Mouse (Mus musculus): ENCODE data around the gene Mzf1. TPM values are rescaled to one million over a fixed set of nuclear protein-coding genes. Genes with fewer than 3 reads are reported as not detected.

Mzf1 gene
- polyA plus RNA-seq, 1 experiment from 2014 or later, result 0.93 TPM

GRCm38 (mm10) chr7:13033451-13034147 lies 21.0 kb downstream of the Mzf1 start:
- no peaks in the 10 kb centered on the region for H3K27me3 ChIP-seq (ENCODE audit: control insufficient read depth, insufficient read depth, low read length)
- H3K27ac ChIP-seq (replicated peaks), result peak overlapping the region; percentile 96
- DNase-seq (ENCODE audit: low spot score) (no peak), ATAC-seq (ENCODE audit: low FRiP score, low TSS enrichment) (no peak)
- H3K9me3 ChIP-seq (ENCODE audit: control insufficient read depth, low read length), result no peaks in the 10 kb centered on the region
- TF ChIP-seq EP300 (optimal IDR thresholded peaks at IDR 0.05) (no peak), CTCF (IDR thresholded peaks at IDR 0.05; ENCODE audit: low read depth) (no peak)
- peaks cover 6% of the 10 kb centered on the region; the same call in 1 of the 2 replicates for H3K4me1 ChIP-seq (replicated peaks; ENCODE audit: control insufficient read depth, insufficient read depth)
- peak overlapping the region; percentile 74 for H3K4me2 ChIP-seq (replicated peaks; ENCODE audit: low read depth)
- 31% methylated on average over 13 of the region's 13 CpGs for WGBS
- H3K9ac ChIP-seq (ENCODE audit: low read length), result peak overlapping the region; percentile 79
- peak overlapping the region; percentile 57 for H3K4me3 ChIP-seq (ENCODE audit: low read depth, low read length)
- peaks cover 36% of the 10 kb centered on the region for H3K36me3 ChIP-seq (ENCODE audit: control insufficient read depth, insufficient read depth, low read length)

- ATAC-seq (ENCODE audit: low FRiP score, low TSS enrichment), result no peak
- TF ChIP-seq EP300 (optimal IDR thresholded peaks at IDR 0.05) (no peak), CTCF (IDR thresholded peaks at IDR 0.05; ENCODE audit: low read depth) (no peak)
- H3K9ac ChIP-seq (ENCODE audit: low read length), result no peak overlapping the region
- no peaks in the 10 kb centered on the region for H3K9me3 ChIP-seq (ENCODE audit: control insufficient read depth, low read length)
- no peak overlapping the region for H3K4me3 ChIP-seq (ENCODE audit: low read depth, low read length)
- 87% methylated on average over 7 of the region's 7 CpGs for WGBS
- H3K4me2 ChIP-seq (replicated peaks; ENCODE audit: low read depth), result no peak overlapping the region
- no peak overlapping the region for H3K27ac ChIP-seq (replicated peaks)
- no peak for DNase-seq (ENCODE audit: low spot score)
- H3K4me1 ChIP-seq (replicated peaks; ENCODE audit: control insufficient read depth, insufficient read depth), result peaks cover 6% of the 10 kb centered on the region; the same call in 1 of the 2 replicates
- peaks cover 45% of the 10 kb centered on the region for H3K36me3 ChIP-seq (ENCODE audit: control insufficient read depth, insufficient read depth, low read length)
- no peaks in the 10 kb centered on the region for H3K27me3 ChIP-seq (ENCODE audit: control insufficient read depth, insufficient read depth, low read length)
These were observed 22.0 kb downstream of the Mzf1 start for GRCm38 (mm10) chr7:13032541-13032940.

- TF ChIP-seq EP300 (optimal IDR thresholded peaks at IDR 0.05), result no peak
- no peak for TF ChIP-seq CTCF (IDR thresholded peaks at IDR 0.05; ENCODE audit: low read depth)
- H3K27ac ChIP-seq (replicated peaks), result no peak overlapping the region
- ATAC-seq (ENCODE audit: low FRiP score, low TSS enrichment) (no peak), DNase-seq (ENCODE audit: low spot score) (no peak)
- no peak overlapping the region for H3K4me2 ChIP-seq (replicated peaks; ENCODE audit: low read depth)
- H3K27me3 ChIP-seq (ENCODE audit: control insufficient read depth, insufficient read depth, low read length), result no peaks in the 10 kb centered on the region
- H3K36me3 ChIP-seq (ENCODE audit: control insufficient read depth, insufficient read depth, low read length), result peaks cover 50% of the 10 kb centered on the region
- H3K4me1 ChIP-seq (replicated peaks; ENCODE audit: control insufficient read depth, insufficient read depth), result peaks cover 6% of the 10 kb centered on the region; the same call in 1 of the 2 replicates
- WGBS, result 80% methylated on average over 2 of the region's 2 CpGs
- H3K4me3 ChIP-seq (ENCODE audit: low read depth, low read length), result no peak overlapping the region
- H3K9ac ChIP-seq (ENCODE audit: low read length), result no peak overlapping the region
- H3K9me3 ChIP-seq (ENCODE audit: control insufficient read depth, low read length), result no peaks in the 10 kb centered on the region
These were observed 22.6 kb downstream of the Mzf1 start for GRCm38 (mm10) chr7:13031983-13032382.

GRCm38 (mm10) chr7:13031069-13031468 lies 23.5 kb downstream of the Mzf1 start:
- Histone ChIP-seq H3K4me3 (ENCODE audit: low read depth, low read length) (no peak overlapping the region), H3K27ac (replicated peaks) (no peak overlapping the region), H3K4me2 (replicated peaks; ENCODE audit: low read depth) (no peak overlapping the region), H3K9me3 (ENCODE audit: control insufficient read depth, low read length) (no peaks in the 10 kb centered on the region), H3K9ac (ENCODE audit: low read length) (no peak overlapping the region), H3K27me3 (ENCODE audit: control insufficient read depth, insufficient read depth, low read length) (no peaks in the 10 kb centered on the region), H3K4me1 (replicated peaks; ENCODE audit: control insufficient read depth, insufficient read depth) (no peaks in the 10 kb centered on the region; the same call in 1 of the 2 replicates), H3K36me3 (ENCODE audit: control insufficient read depth, insufficient read depth, low read length) (peaks cover 56% of the 10 kb centered on the region)
- no peak for ATAC-seq (ENCODE audit: low FRiP score, low TSS enrichment)
- whole genome bisulfite sequencing, result 69% methylated on average over 5 of the region's 5 CpGs
- no peak for TF ChIP-seq EP300 (optimal IDR thresholded peaks at IDR 0.05)
- TF ChIP-seq CTCF (IDR thresholded peaks at IDR 0.05; ENCODE audit: low read depth), result peak; percentile 69
- DNase-seq (ENCODE audit: low spot score), result no peak

GRCm38 (mm10) chr7:13028986-13029385 lies 25.6 kb downstream of the Mzf1 start:
- no peak overlapping the region for H3K27ac ChIP-seq (replicated peaks)
- 89% methylated on average over 4 of the region's 4 CpGs for WGBS
- no peak overlapping the region for H3K9ac ChIP-seq (ENCODE audit: low read length)

GRCm38 (mm10) chr7:13025511-13026112 lies 29.0 kb downstream of the Mzf1 start:
- peak overlapping the region; percentile 92 for H3K9ac ChIP-seq (ENCODE audit: low read length)
- DNase-seq (ENCODE audit: low spot score), result no peak
- no peak overlapping the region for H3K27ac ChIP-seq (replicated peaks)
- ATAC-seq (ENCODE audit: low FRiP score, low TSS enrichment), result no peak
- TF ChIP-seq EP300 (optimal IDR thresholded peaks at IDR 0.05), result no peak
- no peak for TF ChIP-seq CTCF (IDR thresholded peaks at IDR 0.05; ENCODE audit: low read depth)
- no peaks in the 10 kb centered on the region for H3K9me3 ChIP-seq (ENCODE audit: control insufficient read depth, low read length)
- H3K4me3 ChIP-seq (ENCODE audit: low read depth, low read length), result peak overlapping the region; percentile 92
- 24% methylated on average over 4 of the region's 4 CpGs for WGBS
- H3K4me2 ChIP-seq (replicated peaks; ENCODE audit: low read depth), result peak overlapping the region; percentile 85
- H3K27me3 ChIP-seq (ENCODE audit: control insufficient read depth, insufficient read depth, low read length), result no peaks in the 10 kb centered on the region
- H3K4me1 ChIP-seq (replicated peaks; ENCODE audit: control insufficient read depth, insufficient read depth), result peaks cover 5% of the 10 kb centered on the region
- H3K36me3 ChIP-seq (ENCODE audit: control insufficient read depth, insufficient read depth, low read length), result peaks cover 40% of the 10 kb centered on the region

More at GRCm38 (mm10) chr7:13028986-13029385, 25.6 kb downstream of the Mzf1 start:
- no peak overlapping the region for H3K4me3 ChIP-seq (ENCODE audit: low read depth, low read length)
- no peak for TF ChIP-seq CTCF (IDR thresholded peaks at IDR 0.05; ENCODE audit: low read depth)
- TF ChIP-seq EP300 (optimal IDR thresholded peaks at IDR 0.05), result no peak
- peaks cover 53% of the 10 kb centered on the region for H3K36me3 ChIP-seq (ENCODE audit: control insufficient read depth, insufficient read depth, low read length)
- H3K27me3 ChIP-seq (ENCODE audit: control insufficient read depth, insufficient read depth, low read length), result no peaks in the 10 kb centered on the region
- H3K4me2 ChIP-seq (replicated peaks; ENCODE audit: low read depth), result no peak overlapping the region
- no peaks in the 10 kb centered on the region for H3K9me3 ChIP-seq (ENCODE audit: control insufficient read depth, low read length)
- peaks cover 5% of the 10 kb centered on the region for H3K4me1 ChIP-seq (replicated peaks; ENCODE audit: control insufficient read depth, insufficient read depth)
- DNase-seq (ENCODE audit: low spot score) (no peak), ATAC-seq (ENCODE audit: low FRiP score, low TSS enrichment) (no peak)
